Mouse (Mus musculus) hindbrain, embryonic 15.5 days (tissue): ENCODE results near the gene Abat. TPM values are rescaled to one million over a fixed set of nuclear protein-coding genes. Genes with fewer than 3 reads are reported as not detected.

Experiments used
- ATAC-seq: fragments of 200-750 bp; cut with Nextera tagmentation; 2 replicates; pipeline ENCODE4 v1.8.0; 2017; ENCODE audit warnings: low read depth, moderate number of reproducible peaks, moderate TSS enrichment; ENCODE audit not compliant: low FRiP score
- H3K27ac ChIP-seq: fragments of 300-500 bp; sonication (generic); replicated peaks from 2 replicates; pipeline ENCODE4 v1.5.1; 2015; ENCODE audit warnings: mild to moderate bottlenecking, inconsistent platforms
- H3K27me3 ChIP-seq: fragments of 300-500 bp; sonication (generic); 2 replicates; pipeline ENCODE4 v1.6.1; 2015; ENCODE audit warnings: control low read depth, inconsistent platforms
- H3K36me3 ChIP-seq: fragments of 300-500 bp; sonication (generic); 2 replicates; pipeline ENCODE4 v1.6.1; 2015; ENCODE audit warnings: control low read depth, inconsistent platforms
- H3K4me1 ChIP-seq: fragments of 300-500 bp; sonication (generic); replicated peaks from 2 replicates; pipeline ENCODE4 v1.6.1; 2015; ENCODE audit warnings: control low read depth, inconsistent platforms
- H3K4me2 ChIP-seq: fragments of 300-500 bp; sonication (generic); 2 replicates; pipeline ENCODE4 v1.6.1; 2015; ENCODE audit warnings: moderate library complexity, mild to moderate bottlenecking, inconsistent platforms
- H3K4me3 ChIP-seq: fragments of 300-500 bp; sonication (generic); 2 replicates; pipeline ENCODE4 v1.5.1; 2015; ENCODE audit warnings: mild to moderate bottlenecking, inconsistent platforms
- H3K9ac ChIP-seq: fragments of 300-500 bp; sonication (generic); 2 replicates; pipeline ENCODE4 v1.6.1; 2015; ENCODE audit warnings: inconsistent platforms
- H3K9me3 ChIP-seq: fragments of 300-500 bp; sonication (generic); 2 replicates; pipeline ENCODE4 v1.6.1; 2016; ENCODE audit warnings: control low read depth, inconsistent platforms
- WGBS: fragments of 180-500 bp; shearing (Covaris S2); methylation state at CpG from one replicate; pipeline ENCODE4 v1.1.7; 2015; 5-methylcytosine and 5-hydroxymethylcytosine counted together
- polyA plus RNA-seq: library from polyadenylated mRNA; unstranded; fragments of >200 nt; fragmentation: Nextera tagmentation; extraction: Ambion mirVana; gene quantifications from 2 replicates; pipeline ENCODE4 v1.2.1, GENCODE M21; 2015

Gene Abat
- 82.8 and 85.6 TPM in 2 replicates for polyA plus RNA-seq

DNA sequence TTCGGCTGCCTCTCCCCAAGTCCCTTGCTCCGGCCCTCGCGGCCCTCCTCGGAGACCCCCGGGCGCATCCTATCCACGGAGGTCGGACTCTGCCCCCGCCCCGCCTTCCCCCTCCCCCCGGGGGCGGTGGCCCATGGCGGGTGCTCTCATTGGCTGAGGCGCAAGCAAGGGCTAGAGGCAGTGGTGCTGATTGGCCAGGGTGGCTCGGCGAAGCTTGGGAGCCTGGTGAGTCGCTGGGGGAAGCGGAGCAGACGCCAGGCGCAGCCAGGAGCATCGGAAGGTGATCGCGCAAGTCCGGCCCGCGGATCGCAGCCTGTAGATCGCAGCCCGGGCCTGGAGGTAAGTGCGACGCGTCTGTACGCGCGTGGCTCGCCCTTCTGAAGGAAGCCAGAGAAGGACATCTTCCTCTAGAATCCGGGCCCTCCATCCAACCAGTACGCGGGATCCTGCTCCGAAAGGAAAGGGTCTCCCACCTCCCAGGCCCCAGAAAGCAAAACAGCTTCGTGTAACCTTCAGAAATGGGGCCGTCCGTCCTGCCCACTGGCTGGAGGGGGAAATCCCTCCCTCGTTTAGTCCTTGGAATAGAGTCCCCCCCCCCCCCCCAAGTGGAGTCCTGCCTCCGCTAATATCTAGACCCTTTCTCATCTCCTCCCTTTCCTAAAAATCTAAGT lies at the start of gene Abat:
Gene Abat, plus strand, starts transcription at position 194 of the 671 bp plus-strand sequence.
- peak within 1 kb of the TSS; percentile 66 for H3K4me2 ChIP-seq
- under 1% methylated on average over 46 of the region's 46 CpGs for WGBS
- H3K27ac ChIP-seq: peak within 1 kb of the TSS; percentile 79
- no peaks in the 10 kb centered on the region for H3K27me3 ChIP-seq
- ATAC-seq: peak; percentile 99
- peaks cover 42% of the 10 kb centered on the region for H3K4me1 ChIP-seq
- peak within 1 kb of the TSS; percentile 65 for H3K9ac ChIP-seq
- no peaks in the 10 kb centered on the region for H3K9me3 ChIP-seq
- H3K4me3 ChIP-seq: peak within 1 kb of the TSS; percentile 76
- no peaks in the 10 kb centered on the region for H3K36me3 ChIP-seq

DNA sequence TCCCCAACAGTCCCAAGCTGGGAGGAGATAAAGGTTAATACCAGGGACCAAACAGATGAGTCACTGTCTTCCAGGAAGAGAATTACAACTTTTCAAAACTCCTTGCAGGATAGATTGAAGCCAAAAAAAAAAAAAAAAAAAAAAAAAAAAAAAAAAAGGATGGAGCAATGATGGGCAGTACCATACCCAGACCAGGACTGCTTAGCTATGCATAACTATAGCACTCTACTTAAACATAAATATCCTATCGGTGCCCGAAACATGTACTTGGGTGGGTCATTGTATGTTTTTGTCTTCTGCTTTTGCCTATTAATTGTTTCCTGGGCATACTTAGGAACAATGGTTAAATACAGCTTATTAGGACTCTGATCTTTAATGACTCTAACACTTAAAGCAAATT lies 43.1 kb upstream of the Abat start:
- H3K9me3 ChIP-seq: no peaks in the 10 kb centered on the region
- H3K4me3 ChIP-seq: peak overlapping the region; percentile 87
- H3K9ac ChIP-seq: peak overlapping the region; percentile 80; the same call in 1 of the 2 replicates
- peaks cover 14% of the 10 kb centered on the region for H3K4me1 ChIP-seq
- H3K27me3 ChIP-seq: no peaks in the 10 kb centered on the region
- no peak overlapping the region for H3K27ac ChIP-seq
- peak overlapping the region; percentile 80 for H3K4me2 ChIP-seq
- 83% methylated on average over 2 of the region's 2 CpGs for WGBS
- peaks cover 5% of the 10 kb centered on the region; the same call in 1 of the 2 replicates for H3K36me3 ChIP-seq
- ATAC-seq: peak; percentile 47; the same call in 1 of the 2 replicates

DNA sequence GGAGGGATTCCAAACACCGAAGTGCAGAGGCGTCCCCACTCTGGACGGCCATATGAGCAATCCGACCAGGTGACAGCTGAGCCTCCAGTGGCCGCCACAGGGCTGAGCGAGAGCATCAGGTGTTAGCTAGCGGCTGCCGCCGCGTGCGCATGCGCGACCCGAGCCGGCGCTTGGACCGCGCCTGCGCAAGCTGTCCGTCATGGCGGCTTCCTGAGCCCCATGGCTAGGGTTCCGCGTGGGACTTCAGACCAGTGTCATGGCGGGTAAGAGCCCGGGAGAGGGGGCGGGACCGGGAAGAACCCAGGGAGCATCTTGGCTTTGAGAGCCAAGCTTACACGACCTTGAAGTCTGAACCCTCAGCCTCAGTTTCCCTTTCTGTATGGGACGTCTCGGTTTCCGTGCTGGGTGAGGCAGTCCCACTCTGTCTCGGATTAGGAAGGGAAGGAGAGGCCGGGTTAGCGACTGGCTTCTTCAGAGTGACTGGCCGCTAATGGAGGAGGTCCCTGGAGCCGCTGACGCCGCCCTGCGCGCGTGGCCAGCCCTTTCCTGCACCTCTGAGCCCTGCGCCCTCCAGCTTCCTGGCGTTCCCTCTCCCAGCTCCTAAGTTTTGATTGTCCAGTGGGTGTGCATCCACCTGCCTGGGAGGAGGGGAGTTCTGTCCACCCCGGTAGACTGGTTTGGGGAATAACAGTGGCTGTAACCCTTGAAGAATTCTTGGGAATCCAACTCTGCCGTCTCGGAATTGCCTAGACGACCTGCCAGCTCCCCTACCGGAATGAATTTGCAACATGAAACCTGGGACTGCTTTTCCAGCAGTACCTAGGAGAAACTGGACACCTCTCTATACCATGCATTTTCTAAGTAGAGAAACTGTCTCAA lies 42.4 kb upstream of the Abat start, which contains the start of gene Mettl22:
Gene Mettl22, plus strand, starts transcription at position 186 of the 879 bp plus-strand sequence.
- H3K4me3 ChIP-seq: peak within 1 kb of the TSS; percentile 87
- peak; percentile 97 for ATAC-seq
- WGBS: under 1% methylated on average over 48 of the region's 48 CpGs

DNA sequence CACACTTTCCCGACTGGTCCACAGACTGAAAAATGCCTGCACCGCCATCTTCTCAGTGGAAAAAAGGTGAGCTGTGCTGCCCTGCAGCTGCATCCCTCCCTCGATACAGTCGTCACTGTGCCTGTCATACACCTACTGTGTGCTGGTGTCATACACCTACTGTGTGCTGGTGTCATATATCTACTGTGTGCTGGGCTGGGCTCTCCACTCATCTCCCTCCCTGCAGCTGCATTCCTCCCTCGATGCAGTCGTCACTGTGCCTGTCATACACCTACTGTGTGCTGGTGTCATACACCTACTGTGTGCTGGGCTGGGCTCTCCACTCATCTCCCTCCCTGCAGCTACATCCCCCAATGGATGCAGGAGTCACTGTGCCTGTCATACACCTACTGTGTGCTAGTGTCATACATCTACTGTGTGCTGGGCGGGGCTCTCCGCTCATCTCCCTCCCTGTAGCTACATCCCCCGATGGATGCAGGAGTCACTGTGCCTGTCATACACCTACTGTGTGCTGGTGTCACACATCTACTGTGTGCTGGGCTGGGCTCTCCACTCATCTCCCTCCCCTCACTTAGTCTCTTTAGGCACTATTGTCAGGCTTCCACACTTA lies 25.7 kb upstream of the Abat start:
- ATAC-seq: no peak
- H3K27me3 ChIP-seq: no peaks in the 10 kb centered on the region
- no peak overlapping the region for H3K9ac ChIP-seq
- no peak overlapping the region for H3K27ac ChIP-seq
- 93% methylated on average over 9 of the region's 9 CpGs for WGBS
- peaks cover 38% of the 10 kb centered on the region for H3K36me3 ChIP-seq
- H3K4me2 ChIP-seq: no peak overlapping the region
- no peaks in the 10 kb centered on the region for H3K9me3 ChIP-seq
- no peak overlapping the region for H3K4me3 ChIP-seq
- H3K4me1 ChIP-seq: peaks cover 7% of the 10 kb centered on the region; the same call in 1 of the 2 replicates

More for the DNA sequence above, 42.4 kb upstream of the Abat start, which contains the start of gene Mettl22:
- Histone ChIP-seq H3K36me3 (peaks cover 5% of the 10 kb centered on the region; the same call in 1 of the 2 replicates), H3K4me1 (peaks cover 14% of the 10 kb centered on the region), H3K9me3 (no peaks in the 10 kb centered on the region), H3K27ac (peak within 1 kb of the TSS; percentile 83), H3K27me3 (no peaks in the 10 kb centered on the region), H3K4me2 (peak within 1 kb of the TSS; percentile 80), H3K9ac (peak within 1 kb of the TSS; percentile 80)

DNA sequence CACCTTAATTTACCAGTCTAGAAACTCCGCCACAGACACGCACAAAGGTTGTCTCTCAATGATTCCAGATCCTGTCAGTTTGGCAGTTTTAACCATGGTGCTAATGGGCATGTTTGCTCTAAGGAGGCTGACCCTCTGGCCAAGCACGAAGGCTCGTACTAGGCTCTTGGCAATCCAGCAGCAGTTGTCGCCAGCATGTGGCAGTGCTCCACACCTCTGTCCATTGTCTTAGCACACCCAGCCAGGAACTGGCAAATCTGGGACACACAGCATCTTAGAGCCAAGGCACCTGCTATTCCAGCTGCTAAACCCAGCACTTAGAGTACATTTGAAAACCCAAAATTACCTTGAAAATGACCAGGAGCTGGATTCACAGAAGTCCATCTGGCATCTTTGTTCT lies 23.9 kb upstream of the Abat start:
- no peaks in the 10 kb centered on the region for H3K27me3 ChIP-seq
- no peaks in the 10 kb centered on the region for H3K9me3 ChIP-seq
- peaks cover 25% of the 10 kb centered on the region for H3K36me3 ChIP-seq
- 0 out of 2 replicates have a peak overlapping the region, but pooled peaks have one; percentile 9 for H3K27ac ChIP-seq
- H3K4me2 ChIP-seq: no peak overlapping the region
- H3K4me3 ChIP-seq: no peak overlapping the region
- no peak overlapping the region for H3K9ac ChIP-seq
- peaks cover 7% of the 10 kb centered on the region; the same call in 1 of the 2 replicates for H3K4me1 ChIP-seq
- no peak for ATAC-seq
- 70% methylated on average over 5 of the region's 5 CpGs for WGBS

DNA sequence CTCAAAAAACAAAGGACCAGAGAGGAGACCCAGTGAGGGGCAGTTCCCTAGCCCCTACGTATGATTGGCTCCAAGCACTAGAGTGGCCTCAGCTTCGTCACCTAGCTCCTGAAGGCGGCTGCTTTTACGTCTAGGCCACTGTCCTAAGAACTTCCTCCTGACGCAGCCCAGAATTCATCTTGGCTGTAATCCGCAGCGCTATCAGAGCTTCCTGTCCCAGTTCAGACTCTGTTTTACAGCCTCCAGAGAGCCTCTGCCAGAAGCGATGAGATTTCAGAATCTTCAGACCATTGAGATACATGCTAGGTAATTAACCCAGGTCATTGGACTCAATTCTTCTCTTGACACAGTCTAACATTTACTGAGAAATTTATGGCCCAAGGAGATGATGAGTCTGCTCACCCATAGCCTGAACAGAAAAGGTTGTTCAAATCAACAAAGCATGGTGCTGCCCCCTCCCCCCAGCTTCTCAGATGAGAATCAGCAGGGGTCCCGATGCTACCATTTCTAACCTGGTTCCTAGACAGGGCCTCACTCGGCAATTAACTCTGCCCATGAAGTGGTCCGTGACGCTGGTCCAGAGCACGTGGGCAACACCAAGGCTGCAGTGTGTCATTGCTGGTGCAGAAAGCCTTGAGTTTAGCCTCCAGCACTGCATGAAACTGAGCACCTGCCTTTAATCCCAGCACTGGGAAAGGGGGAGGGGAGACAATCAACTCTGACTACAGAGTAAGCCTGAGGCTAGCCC lies 21.3 kb upstream of the Abat start:
- ATAC-seq: no peak
- no peak overlapping the region for H3K27ac ChIP-seq
- no peak overlapping the region for H3K9ac ChIP-seq
- peaks cover 7% of the 10 kb centered on the region; the same call in 1 of the 2 replicates for H3K4me1 ChIP-seq
- peaks cover 13% of the 10 kb centered on the region; the same call in 1 of the 2 replicates for H3K36me3 ChIP-seq
- H3K4me3 ChIP-seq: no peak overlapping the region
- H3K27me3 ChIP-seq: peaks cover 2% of the 10 kb centered on the region; the same call in 1 of the 2 replicates
- no peak overlapping the region for H3K4me2 ChIP-seq
- H3K9me3 ChIP-seq: no peaks in the 10 kb centered on the region
- WGBS: 32% methylated on average over 13 of the region's 13 CpGs

DNA sequence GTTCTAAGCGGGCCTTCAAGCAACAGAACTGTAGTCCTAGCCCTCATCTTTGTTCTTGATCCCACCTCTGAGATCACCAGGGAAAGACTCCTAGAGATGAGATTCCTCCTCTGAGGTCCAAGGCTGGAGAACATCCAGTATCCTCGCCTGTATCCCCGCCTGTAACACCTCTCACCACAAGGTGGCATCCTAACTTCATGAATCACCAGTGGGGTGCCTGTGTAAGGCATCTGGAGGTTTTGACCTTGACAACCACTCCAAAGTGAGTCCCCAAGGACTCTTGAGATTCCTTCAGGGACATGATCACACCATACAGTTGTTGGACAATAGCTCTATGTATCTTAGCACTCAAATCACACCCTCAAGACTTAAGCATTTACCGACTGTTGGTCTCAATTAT lies 19.0 kb upstream of the Abat start:
- Histone ChIP-seq H3K4me3 (no peak overlapping the region), H3K9me3 (no peaks in the 10 kb centered on the region), H3K36me3 (no peaks in the 10 kb centered on the region; the same call in 1 of the 2 replicates), H3K4me1 (peaks cover 7% of the 10 kb centered on the region; the same call in 1 of the 2 replicates), H3K27me3 (peaks cover 2% of the 10 kb centered on the region; the same call in 1 of the 2 replicates), H3K27ac (no peak overlapping the region), H3K4me2 (no peak overlapping the region), H3K9ac (no peak overlapping the region)
- 18% methylated on average over 4 of the region's 4 CpGs for WGBS
- peak; percentile 73; the same call in 1 of the 2 replicates for ATAC-seq

DNA sequence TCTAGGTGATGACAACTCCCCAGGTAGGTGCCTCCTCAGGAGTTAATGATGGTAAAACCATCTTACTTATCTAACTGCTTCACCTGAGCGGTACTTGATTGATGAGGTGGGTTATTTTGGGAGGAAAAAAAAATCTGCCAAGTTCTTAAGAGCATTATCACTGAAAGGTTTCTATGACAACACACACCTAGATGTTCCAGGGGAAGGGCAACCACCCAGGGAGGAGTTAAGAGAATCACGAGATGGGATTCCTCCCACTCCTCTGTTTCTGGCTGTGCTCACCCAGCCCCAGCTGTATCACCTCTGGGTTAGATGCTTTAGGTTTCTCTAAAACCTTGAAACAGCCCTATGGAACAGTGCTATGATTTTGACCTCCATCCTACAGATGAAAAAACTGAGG lies 16.3 kb upstream of the Abat start:
- ATAC-seq: no peak
- H3K27me3 ChIP-seq: peaks cover 2% of the 10 kb centered on the region; the same call in 1 of the 2 replicates
- H3K4me1 ChIP-seq: 0 out of 2 replicates have a peak, but pooled peaks cover 3% of the 10 kb centered on the region
- no peaks in the 10 kb centered on the region for H3K9me3 ChIP-seq
- no peak overlapping the region for H3K27ac ChIP-seq
- no peak overlapping the region for H3K4me2 ChIP-seq
- no peaks in the 10 kb centered on the region for H3K36me3 ChIP-seq
- no peak overlapping the region for H3K9ac ChIP-seq
- no peak overlapping the region for H3K4me3 ChIP-seq
- WGBS: 58% methylated on average over 2 of the region's 2 CpGs

DNA sequence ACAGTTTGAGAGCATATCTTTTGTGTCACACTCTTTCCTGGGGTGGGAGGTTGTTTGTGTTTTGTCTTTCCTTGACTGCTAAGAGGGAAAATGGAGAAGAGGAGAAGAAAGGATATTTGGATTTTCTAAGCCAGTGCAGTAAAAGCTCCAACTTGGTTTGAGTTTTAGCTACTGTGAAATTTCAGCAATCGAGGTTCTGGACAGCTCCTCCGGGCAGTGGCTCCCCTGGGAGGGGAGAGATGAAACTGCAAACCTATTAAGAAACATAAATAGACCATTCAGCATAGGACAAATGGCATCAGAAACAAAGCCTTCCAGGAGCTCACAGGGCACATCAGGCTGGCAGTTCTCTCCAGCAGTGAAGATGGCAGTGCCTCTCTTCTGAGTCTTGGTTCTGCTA lies 9.0 kb upstream of the Abat start:
- no peak overlapping the region for H3K4me3 ChIP-seq
- no peaks in the 10 kb centered on the region for H3K27me3 ChIP-seq
- H3K4me2 ChIP-seq: no peak overlapping the region
- H3K9ac ChIP-seq: no peak overlapping the region
- H3K9me3 ChIP-seq: no peaks in the 10 kb centered on the region
- WGBS: 34% methylated on average over 2 of the region's 2 CpGs
- H3K4me1 ChIP-seq: no peaks in the 10 kb centered on the region
- no peak for ATAC-seq
- no peaks in the 10 kb centered on the region for H3K36me3 ChIP-seq
- no peak overlapping the region for H3K27ac ChIP-seq

DNA sequence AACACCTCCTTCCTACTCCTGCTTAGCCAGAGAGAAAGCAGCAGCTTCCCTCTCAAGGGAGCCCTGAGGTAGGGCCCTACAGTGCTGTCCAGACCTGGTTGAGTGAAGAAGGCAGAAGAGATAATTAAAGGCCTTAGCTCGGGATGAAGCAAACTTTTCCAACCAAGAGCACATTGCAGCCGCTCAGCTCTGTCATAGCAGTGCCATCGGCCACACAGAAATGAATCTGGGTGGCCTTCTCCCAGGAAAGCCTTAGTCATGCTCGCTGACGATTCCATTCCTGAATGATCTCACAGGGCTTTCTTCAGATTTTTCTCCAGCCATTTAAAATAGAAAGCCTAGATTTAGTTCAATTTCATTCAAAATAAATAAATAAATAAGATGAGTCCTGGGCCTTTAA lies 3.3 kb upstream of the Abat start:
- Histone ChIP-seq H3K4me1 (peaks cover 19% of the 10 kb centered on the region), H3K27ac (no peak overlapping the region), H3K9ac (no peak overlapping the region), H3K9me3 (no peaks in the 10 kb centered on the region), H3K36me3 (no peaks in the 10 kb centered on the region), H3K4me3 (no peak overlapping the region), H3K27me3 (no peaks in the 10 kb centered on the region), H3K4me2 (no peak overlapping the region)
- 69% methylated on average over 5 of the region's 5 CpGs for WGBS
- ATAC-seq: no peak

DNA sequence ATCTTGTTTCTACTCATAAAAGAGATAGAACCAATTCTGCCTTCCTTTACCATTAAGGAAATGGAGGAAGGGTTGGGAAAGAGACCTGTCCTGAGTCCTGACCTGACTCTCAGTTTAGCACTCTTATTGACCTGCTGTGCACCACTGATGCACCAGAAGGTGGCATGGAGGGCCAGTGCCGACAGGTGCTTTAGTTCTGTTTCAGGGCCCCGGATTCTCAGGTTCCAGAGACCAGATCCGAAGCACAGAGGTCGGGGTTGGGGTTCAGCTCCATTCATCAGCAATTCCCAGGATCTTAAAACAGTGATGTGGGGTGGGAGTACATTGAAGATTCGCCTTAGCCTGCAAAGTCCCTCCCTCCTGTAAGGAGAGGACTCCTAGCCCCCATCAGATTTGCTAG lies 399 bp upstream of the Abat start:
- 0% methylated on average over 5 of the region's 5 CpGs for WGBS
- H3K27ac ChIP-seq: no peak overlapping the region; the same call in 1 of the 2 replicates

More for the DNA sequence above, 399 bp upstream of the Abat start:
- Histone ChIP-seq H3K9ac (peak overlapping the region; percentile 65), H3K36me3 (no peaks in the 10 kb centered on the region), H3K4me2 (peak overlapping the region; percentile 66), H3K27me3 (no peaks in the 10 kb centered on the region), H3K4me3 (peak overlapping the region; percentile 76), H3K4me1 (peaks cover 38% of the 10 kb centered on the region), H3K9me3 (no peaks in the 10 kb centered on the region)
- ATAC-seq: no peak
